Mouse (Mus musculus): Measurements from ENCODE around the gene Ero1lb. TPM values are rescaled to one million over a fixed set of nuclear protein-coding genes. Genes with fewer than 3 reads are reported as not detected.
"Not testable (repeated sequence)": the region's sequence is repeated elsewhere in the genome, so short reads cannot be mapped to it uniquely, and the experiment has no call there.

Ero1lb gene
- total and polyA plus RNA-seq, 3 experiments: 20.4 to 34.8 (median 26.6) TPM

- H3K4me3 ChIP-seq (replicated peaks in 1 of 3; ENCODE audit: low read depth in 2 of 3, low read length in 2 of 3, poor library complexity in 1 of 3); H3K79me2 ChIP-seq (replicated peaks; ENCODE audit: control insufficient read depth, extremely low read depth, insufficient read depth, poor library complexity, severe bottlenecking); H3K9ac ChIP-seq (ENCODE audit: insufficient read depth, low read depth); H3K27ac ChIP-seq (ENCODE audit: insufficient read depth, low read depth); DNase-seq (ENCODE audit: extremely low read depth); H3K9me3 ChIP-seq (replicated peaks; ENCODE audit: low read length); in situ Hi-C loops (cut with MboI; ENCODE audit: low pct_ligation_motif_present, low pct_unique_long_range_greater_than_20kb, low sequenced_read_pairs); H3K4me1 ChIP-seq (ENCODE audit: control insufficient read depth in 1 of 2, insufficient read depth in 2 of 2); H3K4me2 ChIP-seq (ENCODE audit: insufficient read depth, low read depth, poor library complexity, severe bottlenecking); H3K27me3 ChIP-seq (replicated peaks); dilution Hi-C loops (cut with MboI; ENCODE audit: extremely low pct_ligation_motif_present, extremely low pct_unique_long_range_greater_than_20kb, low sequenced_read_pairs): not testable (repeated sequence)
- H3K36me3 ChIP-seq (replicated peaks in 1 of 2; ENCODE audit: control insufficient read depth in 1 of 2, insufficient read depth in 1 of 2, low read length in 1 of 2): peaks cover 26 to 38% of the 10 kb centered on the region in 2 experiments
These were observed 49.3 kb downstream of the Ero1lb start for GRCm38 (mm10) chr13:12615014-12615413.

GRCm38 (mm10) chr13:12616489-12616888 is 50.8 kb downstream of the Ero1lb start:
- H3K27ac ChIP-seq (ENCODE audit: insufficient read depth, low read depth); dilution Hi-C loops (cut with MboI; ENCODE audit: extremely low pct_ligation_motif_present, extremely low pct_unique_long_range_greater_than_20kb, low sequenced_read_pairs); H3K4me2 ChIP-seq (ENCODE audit: insufficient read depth, low read depth, poor library complexity, severe bottlenecking); H3K9ac ChIP-seq (ENCODE audit: insufficient read depth, low read depth); in situ Hi-C loops (cut with MboI; ENCODE audit: low pct_ligation_motif_present, low pct_unique_long_range_greater_than_20kb, low sequenced_read_pairs); H3K79me2 ChIP-seq (replicated peaks; ENCODE audit: control insufficient read depth, extremely low read depth, insufficient read depth, poor library complexity, severe bottlenecking); H3K4me3 ChIP-seq (replicated peaks in 1 of 3; ENCODE audit: low read depth in 2 of 3, low read length in 2 of 3, poor library complexity in 1 of 3); H3K27me3 ChIP-seq (replicated peaks); DNase-seq (ENCODE audit: extremely low read depth); H3K4me1 ChIP-seq (ENCODE audit: control insufficient read depth in 1 of 2, insufficient read depth in 2 of 2); H3K9me3 ChIP-seq (replicated peaks; ENCODE audit: low read length): not testable (repeated sequence)
- H3K36me3 ChIP-seq (replicated peaks in 1 of 2; ENCODE audit: control insufficient read depth in 1 of 2, insufficient read depth in 1 of 2, low read length in 1 of 2): peaks cover 36 to 50% of the 10 kb centered on the region in 2 experiments

- dilution Hi-C loops (cut with MboI; ENCODE audit: extremely low pct_ligation_motif_present, extremely low pct_unique_long_range_greater_than_20kb, low sequenced_read_pairs); H3K9me3 ChIP-seq (replicated peaks; ENCODE audit: low read length); DNase-seq (ENCODE audit: extremely low read depth); H3K27ac ChIP-seq (ENCODE audit: insufficient read depth, low read depth); H3K9ac ChIP-seq (ENCODE audit: insufficient read depth, low read depth); H3K4me3 ChIP-seq (replicated peaks in 1 of 3; ENCODE audit: low read depth in 2 of 3, low read length in 2 of 3, poor library complexity in 1 of 3); in situ Hi-C loops (cut with MboI; ENCODE audit: low pct_ligation_motif_present, low pct_unique_long_range_greater_than_20kb, low sequenced_read_pairs); H3K4me2 ChIP-seq (ENCODE audit: insufficient read depth, low read depth, poor library complexity, severe bottlenecking); H3K27me3 ChIP-seq (replicated peaks); H3K79me2 ChIP-seq (replicated peaks; ENCODE audit: control insufficient read depth, extremely low read depth, insufficient read depth, poor library complexity, severe bottlenecking); H3K4me1 ChIP-seq (ENCODE audit: control insufficient read depth in 1 of 2, insufficient read depth in 2 of 2): not testable (repeated sequence)
- H3K36me3 ChIP-seq (replicated peaks in 1 of 2; ENCODE audit: control insufficient read depth in 1 of 2, insufficient read depth in 1 of 2, low read length in 1 of 2): peaks cover 30 to 47% of the 10 kb centered on the region in 2 experiments
These were observed 54.1 kb downstream of the Ero1lb start for GRCm38 (mm10) chr13:12619808-12620207.

GRCm38 (mm10) chr13:12626061-12626460 is 60.4 kb downstream of the Ero1lb start:
- H3K4me1 ChIP-seq (ENCODE audit: control insufficient read depth in 1 of 2, insufficient read depth in 2 of 2): peaks cover 18 to 25% of the 10 kb centered on the region in 2 experiments
- H3K79me2 ChIP-seq (replicated peaks; ENCODE audit: control insufficient read depth, extremely low read depth, insufficient read depth, poor library complexity, severe bottlenecking); H3K9ac ChIP-seq (ENCODE audit: insufficient read depth, low read depth); H3K9me3 ChIP-seq (replicated peaks; ENCODE audit: low read length); DNase-seq (ENCODE audit: extremely low read depth); in situ Hi-C loops (cut with MboI; ENCODE audit: low pct_ligation_motif_present, low pct_unique_long_range_greater_than_20kb, low sequenced_read_pairs); H3K27me3 ChIP-seq (replicated peaks); H3K4me3 ChIP-seq (replicated peaks in 1 of 3; ENCODE audit: low read depth in 2 of 3, low read length in 2 of 3, poor library complexity in 1 of 3); H3K27ac ChIP-seq (ENCODE audit: insufficient read depth, low read depth); H3K4me2 ChIP-seq (ENCODE audit: insufficient read depth, low read depth, poor library complexity, severe bottlenecking); dilution Hi-C loops (cut with MboI; ENCODE audit: extremely low pct_ligation_motif_present, extremely low pct_unique_long_range_greater_than_20kb, low sequenced_read_pairs): not testable (repeated sequence)
- H3K36me3 ChIP-seq (replicated peaks in 1 of 2; ENCODE audit: control insufficient read depth in 1 of 2, insufficient read depth in 1 of 2, low read length in 1 of 2): peaks cover 19 to 28% of the 10 kb centered on the region in 2 experiments
